Mouse (Mus musculus) liver, embryonic 11.5 days (tissue): ENCODE results near the gene Ttc7b. TPM values are rescaled to one million over a fixed set of nuclear protein-coding genes. Genes with fewer than 3 reads are reported as not detected.

Experiments
- ATAC-seq: fragments of 200-750 bp; cut with Nextera tagmentation; replicated peaks from 2 replicates; pipeline ENCODE4 v1.8.0; 2017; ENCODE audit warnings: moderate number of reproducible peaks, mild to moderate bottlenecking, moderate TSS enrichment, moderate library complexity; ENCODE audit not compliant: low FRiP score
- DNase-seq: peaks from one replicate; pipeline ENCODE4 v3.0.0-alpha.2; 2017; ENCODE audit warnings: low spot score
- H3K27ac ChIP-seq: fragments of 300-500 bp; sonication (generic); 2 replicates; pipeline ENCODE4 v1.5.1; 2014; ENCODE audit warnings: mild to moderate bottlenecking, low read depth, low read length, control low read depth
- H3K27me3 ChIP-seq: fragments of 300-500 bp; sonication (generic); replicated peaks from 2 replicates; pipeline ENCODE4 v1.6.1; 2014; ENCODE audit warnings: low read length, mixed read lengths; ENCODE audit not compliant: control insufficient read depth, insufficient read depth
- H3K36me3 ChIP-seq: fragments of 300-500 bp; sonication (generic); 2 replicates; pipeline ENCODE4 v1.6.1; 2014; ENCODE audit warnings: mild to moderate bottlenecking, low read length, moderate library complexity, mixed read lengths; ENCODE audit not compliant: control insufficient read depth, insufficient read depth
- H3K4me1 ChIP-seq: fragments of 300-500 bp; sonication (generic); replicated peaks from 2 replicates; pipeline ENCODE4 v1.6.1; 2014; ENCODE audit warnings: low read length, mixed read lengths; ENCODE audit not compliant: control insufficient read depth, insufficient read depth
- H3K4me2 ChIP-seq: fragments of 300-500 bp; sonication (generic); 2 replicates; pipeline ENCODE4 v1.6.1; 2014; ENCODE audit warnings: mild to moderate bottlenecking, control low read depth, moderate library complexity
- H3K4me3 ChIP-seq: fragments of 300-500 bp; sonication (generic); 2 replicates; pipeline ENCODE4 v1.5.1; 2014; ENCODE audit warnings: low read depth, low read length, control low read depth
- H3K9ac ChIP-seq: fragments of 300-500 bp; sonication (generic); 2 replicates; pipeline ENCODE4 v1.6.1; 2014; ENCODE audit warnings: low read depth, low read length, control low read depth
- H3K9me3 ChIP-seq: fragments of 300-500 bp; sonication (generic); 2 replicates; pipeline ENCODE4 v1.6.1; 2016; ENCODE audit warnings: low read length, inconsistent platforms, mixed read lengths; ENCODE audit not compliant: control insufficient read depth
- WGBS: fragments of 180-500 bp; shearing (Covaris S2); extraction: QIAGEN DNeasy Blood & Tissue Kit; methylation state at CpG from one replicate; pipeline ENCODE4 v1.1.7; 2014; 5-methylcytosine and 5-hydroxymethylcytosine counted together
- polyA plus RNA-seq: library from polyadenylated mRNA; unstranded; fragments of >200 nt; fragmentation: Nextera tagmentation; extraction: Ambion mirVana; gene quantifications from 2 replicates; pipeline ENCODE4 v1.2.1, GENCODE M21; 2014

Gene Ttc7b
- polyA plus RNA-seq, 1 experiment from 2014 or later: 6.2 TPM

- 82% methylated on average over 7 of the region's 7 CpGs for WGBS
- no peak overlapping the region for H3K4me3 ChIP-seq
- no peaks in the 10 kb centered on the region for H3K36me3 ChIP-seq
- no peak for DNase-seq
- H3K27me3 ChIP-seq: no peaks in the 10 kb centered on the region
- H3K9me3 ChIP-seq: no peaks in the 10 kb centered on the region
- no peak overlapping the region for H3K4me2 ChIP-seq
- ATAC-seq: no peak
- no peak overlapping the region for H3K9ac ChIP-seq
- no peak overlapping the region for H3K27ac ChIP-seq
- no peaks in the 10 kb centered on the region for H3K4me1 ChIP-seq
These were observed 179.6 kb downstream of the Ttc7b start for GRCm38 (mm10) chr12:100340901-100341460.

- Histone ChIP-seq H3K4me2 (no peak overlapping the region), H3K27ac (no peak overlapping the region), H3K27me3 (no peaks in the 10 kb centered on the region), H3K9ac (no peak overlapping the region), H3K36me3 (no peaks in the 10 kb centered on the region), H3K4me1 (no peaks in the 10 kb centered on the region), H3K4me3 (no peak overlapping the region), H3K9me3 (no peaks in the 10 kb centered on the region)
- ATAC-seq (no peak), DNase-seq (no peak)
- WGBS: 65% methylated on average over 3 of the region's 3 CpGs
These were observed 182.6 kb downstream of the Ttc7b start for GRCm38 (mm10) chr12:100338055-100338454.

GRCm38 (mm10) chr12:100337351-100338018 is 183.1 kb downstream of the Ttc7b start:
- ATAC-seq: no peak
- H3K4me1 ChIP-seq: no peaks in the 10 kb centered on the region
- 71% methylated on average over 5 of the region's 5 CpGs for WGBS
- H3K4me2 ChIP-seq: no peak overlapping the region
- H3K9ac ChIP-seq: no peak overlapping the region
- no peaks in the 10 kb centered on the region for H3K27me3 ChIP-seq
- H3K36me3 ChIP-seq: no peaks in the 10 kb centered on the region
- no peaks in the 10 kb centered on the region for H3K9me3 ChIP-seq
- DNase-seq: no peak
- no peak overlapping the region for H3K4me3 ChIP-seq
- no peak overlapping the region for H3K27ac ChIP-seq

DNA sequence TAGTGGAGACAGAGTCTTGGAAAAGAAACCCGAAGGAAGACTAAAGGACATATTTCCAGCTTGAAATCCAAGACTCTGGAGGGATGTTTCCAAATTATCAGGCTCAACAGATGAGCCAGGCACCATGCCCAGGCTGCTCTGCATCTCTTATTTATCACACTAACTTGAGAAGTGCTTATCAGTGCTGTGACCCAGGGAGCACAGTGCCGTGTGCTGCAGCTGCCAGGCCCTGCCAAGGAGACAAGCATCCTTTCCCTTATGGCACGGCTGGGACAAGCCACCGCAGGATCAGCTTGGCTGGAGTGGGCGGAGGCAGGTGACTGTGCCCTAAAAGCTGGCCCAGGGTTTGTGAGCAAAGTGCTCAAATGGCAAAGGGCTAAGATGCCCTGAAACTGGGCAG is 184.4 kb downstream of the Ttc7b start:
- DNase-seq: no peak
- H3K9me3 ChIP-seq: no peaks in the 10 kb centered on the region
- H3K4me3 ChIP-seq: no peak overlapping the region
- no peaks in the 10 kb centered on the region for H3K36me3 ChIP-seq
- H3K4me1 ChIP-seq: no peaks in the 10 kb centered on the region
- no peak overlapping the region for H3K27ac ChIP-seq
- no peak overlapping the region for H3K9ac ChIP-seq
- 73% methylated on average over 5 of the region's 5 CpGs for WGBS
- H3K27me3 ChIP-seq: no peaks in the 10 kb centered on the region
- no peak overlapping the region for H3K4me2 ChIP-seq
- ATAC-seq: no peak

DNA sequence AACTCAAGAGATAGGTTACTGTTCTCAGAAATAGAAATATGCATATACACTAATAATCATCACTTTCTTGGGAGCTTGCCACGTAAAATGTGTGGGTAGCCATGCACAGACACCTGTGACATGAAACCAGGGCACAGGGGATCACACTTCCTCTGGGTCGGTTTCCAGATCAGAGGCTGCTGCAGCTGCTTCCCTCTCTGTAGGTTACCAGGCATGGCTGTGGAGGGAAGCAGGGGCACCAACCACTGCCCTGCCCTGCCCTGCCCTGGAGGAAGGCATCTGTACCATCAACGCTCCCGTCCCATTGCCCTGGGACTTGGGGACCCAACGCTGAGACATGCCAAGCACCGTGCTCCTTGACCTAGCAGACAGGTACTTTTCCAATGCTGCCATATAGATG is 188.8 kb downstream of the Ttc7b start:
- Histone ChIP-seq H3K4me2 (no peak overlapping the region), H3K9me3 (no peaks in the 10 kb centered on the region), H3K4me3 (no peak overlapping the region), H3K4me1 (no peaks in the 10 kb centered on the region), H3K9ac (no peak overlapping the region), H3K27ac (no peak overlapping the region), H3K27me3 (no peaks in the 10 kb centered on the region), H3K36me3 (peaks cover 2% of the 10 kb centered on the region; the same call in 1 of the 2 replicates)
- 82% methylated on average over 6 of the region's 6 CpGs for WGBS
- ATAC-seq (no peak), DNase-seq (no peak)

- 86% methylated on average over 8 of the region's 8 CpGs for WGBS
- Histone ChIP-seq H3K27ac (no peak overlapping the region), H3K9me3 (no peaks in the 10 kb centered on the region), H3K4me3 (no peak overlapping the region), H3K36me3 (peaks cover 2% of the 10 kb centered on the region; the same call in 1 of the 2 replicates), H3K9ac (no peak overlapping the region), H3K4me1 (no peaks in the 10 kb centered on the region), H3K4me2 (no peak overlapping the region), H3K27me3 (no peaks in the 10 kb centered on the region)
- DNase-seq: no peak
- ATAC-seq: no peak
These were observed 190.4 kb downstream of the Ttc7b start for GRCm38 (mm10) chr12:100330234-100330633.

DNA sequence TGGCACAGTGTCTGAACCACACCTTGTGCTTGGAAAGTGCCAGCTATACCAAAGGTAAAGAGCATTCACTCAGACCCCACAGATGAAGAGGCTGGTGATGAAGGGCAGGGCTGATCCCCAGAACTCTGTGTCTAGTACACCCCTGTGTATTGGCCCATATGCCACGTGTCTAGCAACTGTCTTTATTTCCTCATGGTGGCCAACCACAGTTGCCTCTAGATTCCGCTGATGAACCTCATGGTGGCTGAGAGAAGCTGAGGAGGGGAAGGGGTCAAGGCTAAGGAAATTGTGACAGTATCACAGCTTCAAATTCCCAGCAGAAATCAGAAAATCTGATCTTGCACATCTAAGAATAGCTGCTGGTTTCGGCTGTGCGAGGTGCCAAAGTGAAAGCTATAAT is 191.6 kb downstream of the Ttc7b start:
- Histone ChIP-seq H3K27ac (no peak overlapping the region), H3K4me3 (no peak overlapping the region), H3K4me1 (no peaks in the 10 kb centered on the region), H3K9me3 (no peaks in the 10 kb centered on the region), H3K27me3 (no peaks in the 10 kb centered on the region), H3K9ac (no peak overlapping the region), H3K4me2 (no peak overlapping the region), H3K36me3 (peaks cover 2% of the 10 kb centered on the region; the same call in 1 of the 2 replicates)
- 84% methylated on average over 4 of the region's 4 CpGs for WGBS
- ATAC-seq (no peak), DNase-seq (no peak)

DNA sequence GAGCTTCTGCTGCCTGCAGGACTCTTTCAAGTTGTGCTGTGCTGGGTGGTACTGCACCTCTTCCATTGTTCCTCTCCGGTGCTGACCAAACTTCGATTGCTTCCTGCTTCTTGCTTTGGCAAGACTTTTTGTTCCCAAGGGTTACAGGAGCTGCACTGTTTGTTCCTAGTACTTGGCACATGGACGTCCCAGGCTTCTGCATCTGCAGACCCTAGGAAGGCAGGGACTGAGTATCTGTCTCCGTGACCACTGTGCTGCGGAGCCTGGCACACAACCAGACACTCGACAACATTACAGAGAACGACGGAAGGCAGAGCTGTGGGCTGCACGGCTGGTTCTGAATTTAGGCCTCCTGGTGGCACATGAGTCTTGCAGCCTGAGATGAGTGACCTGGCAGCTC is 192.1 kb downstream of the Ttc7b start:
- Histone ChIP-seq H3K4me2 (no peak overlapping the region), H3K9ac (no peak overlapping the region), H3K4me3 (no peak overlapping the region), H3K27me3 (no peaks in the 10 kb centered on the region), H3K9me3 (no peaks in the 10 kb centered on the region), H3K36me3 (peaks cover 2% of the 10 kb centered on the region; the same call in 1 of the 2 replicates), H3K27ac (no peak overlapping the region), H3K4me1 (no peaks in the 10 kb centered on the region)
- ATAC-seq: no peak
- no peak for DNase-seq
- 88% methylated on average over 9 of the region's 9 CpGs for WGBS

DNA sequence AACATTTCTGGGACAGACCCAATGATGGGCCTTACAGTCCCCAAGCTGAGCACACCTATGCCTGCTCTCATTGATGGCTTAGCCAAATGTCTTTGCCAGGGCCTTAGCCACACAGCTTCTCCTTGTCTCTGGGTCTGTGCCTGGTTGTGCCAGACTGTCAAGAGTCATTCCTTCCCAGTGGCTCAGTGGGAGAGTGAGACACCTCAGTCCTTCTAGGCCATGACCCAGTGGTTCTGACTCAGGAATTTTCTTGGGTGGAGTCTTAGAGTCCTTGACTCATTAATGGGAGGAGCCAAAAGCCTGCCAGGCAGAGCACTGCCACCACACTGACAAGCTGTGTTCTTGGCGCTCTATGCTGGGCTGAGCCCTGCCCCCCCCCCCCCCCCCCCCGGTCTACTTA is 193.9 kb downstream of the Ttc7b start:
- ATAC-seq: no peak
- Histone ChIP-seq H3K27ac (no peak overlapping the region), H3K27me3 (no peaks in the 10 kb centered on the region), H3K36me3 (peaks cover 2% of the 10 kb centered on the region; the same call in 1 of the 2 replicates), H3K9ac (no peak overlapping the region), H3K4me3 (no peak overlapping the region), H3K9me3 (no peaks in the 10 kb centered on the region), H3K4me2 (no peak overlapping the region), H3K4me1 (no peaks in the 10 kb centered on the region)
- 82% methylated on average over 1 of the region's 2 CpGs for WGBS
- DNase-seq: no peak
